Mouse (Mus musculus) myocyte (in vitro differentiated cells): ENCODE results near the gene Phkb.

Experiments used
- CEBPB ChIP-seq: IDR thresholded peaks from 2 replicates; pipeline ENCODE4 v1.6.1; 2011; ENCODE audit warnings: mild to moderate bottlenecking, moderate library complexity; ENCODE audit not compliant: poor library complexity, insufficient read depth, severe bottlenecking
- E2F4 ChIP-seq: IDR thresholded peaks from one replicate; pipeline ENCODE4 v1.6.1; 2011; ENCODE audit warnings: mild to moderate bottlenecking, control low read depth, moderate library complexity; ENCODE audit not compliant: insufficient read depth
- MAX ChIP-seq: IDR thresholded peaks from one replicate; pipeline ENCODE4 v1.6.1; 2011; ENCODE audit warnings: low read depth, mild to moderate bottlenecking, control low read depth
- MYOD1 ChIP-seq, 3 experiments: IDR thresholded peaks; one replicate each; pipeline ENCODE4 v1.6.1; 2011; ENCODE audit warnings: control low read depth in 2 of 3, low read depth in 2 of 3, mild to moderate bottlenecking in 2 of 3, moderate library complexity in 1 of 3; ENCODE audit not compliant: insufficient read length in 2 of 3, control insufficient read depth in 1 of 3
- MYOG ChIP-seq, 3 experiments: IDR thresholded peaks; one replicate each; pipeline ENCODE4 v1.6.1; 2011; ENCODE audit warnings: control low read depth in 2 of 3, low read depth in 2 of 3, mild to moderate bottlenecking in 2 of 3; ENCODE audit not compliant: insufficient read length in 2 of 3, control insufficient read depth in 1 of 3, insufficient read depth in 1 of 3
- POLR2A ChIP-seq: IDR thresholded peaks from one replicate; pipeline ENCODE4 v1.6.1; 2011; ENCODE audit warnings: low read depth, mild to moderate bottlenecking, control low read depth, moderate library complexity; ENCODE audit not compliant: insufficient read length
- POLR2AphosphoS2 ChIP-seq: IDR thresholded peaks from one replicate; pipeline ENCODE4 v1.6.1; 2011; ENCODE audit warnings: low read depth, control low read depth; ENCODE audit not compliant: insufficient read length
- SRF ChIP-seq: IDR thresholded peaks from one replicate; pipeline ENCODE4 v1.6.1; 2011; ENCODE audit warnings: low read depth; ENCODE audit not compliant: control insufficient read depth, insufficient read length
- TCF12 ChIP-seq: IDR thresholded peaks from one replicate; pipeline ENCODE4 v1.6.1; 2011; ENCODE audit warnings: mild to moderate bottlenecking, control low read depth; ENCODE audit not compliant: poor library complexity, insufficient read depth, severe bottlenecking
- TCF3 ChIP-seq: IDR thresholded peaks from one replicate; pipeline ENCODE4 v1.6.1; 2011; ENCODE audit warnings: low read depth, control low read depth; ENCODE audit not compliant: insufficient read length
- USF1 ChIP-seq: IDR thresholded peaks from one replicate; pipeline ENCODE4 v1.6.1; 2011; ENCODE audit warnings: low read depth, mild to moderate bottlenecking, control low read depth, moderate library complexity

- TF ChIP-seq USF1 (no peak), POLR2A (no peak), MYOG (IDR thresholded peaks at IDR 0.05; ENCODE audit: control insufficient read depth in 1 of 3, insufficient read depth in 1 of 3, insufficient read length in 2 of 3, low read depth in 2 of 3) (no peak), TCF12 (no peak), SRF (no peak), POLR2AphosphoS2 (no peak), MYOD1 (IDR thresholded peaks at IDR 0.05; ENCODE audit: control insufficient read depth in 1 of 3, insufficient read length in 2 of 3, low read depth in 2 of 3) (no peak), E2F4 (no peak), TCF3 (no peak), CEBPB (no peak), MAX (no peak)
Observed at GRCm38 (mm10) chr8:86059130-86059529, 218.4 kb downstream of the Phkb start.
